Mouse (Mus musculus): ENCODE data around the gene Ptpro.

GRCm38 (mm10) chr6:137410510-137410909 is 158.4 kb downstream of the Ptpro start:
- no peak for TF ChIP-seq POLR2A (IDR thresholded peaks at IDR 0.05; ENCODE audit: borderline replicate concordance, extremely low read depth, low read depth, low read length)
- no peak for TF ChIP-seq CTCF (IDR thresholded peaks at IDR 0.05; ENCODE audit: insufficient read depth, low read length)
